Mouse (Mus musculus) midbrain, postnatal 0 days (tissue): ENCODE results near the gene Arrdc2. TPM values are rescaled to one million over a fixed set of nuclear protein-coding genes. Genes with fewer than 3 reads are reported as not detected.

ENCODE experiments used
- ATAC-seq: fragments of 200-750 bp; cut with Nextera tagmentation; 2 replicates; pipeline ENCODE4 v1.8.0; 2017; ENCODE audit warnings: moderate number of reproducible peaks, mild to moderate bottlenecking, moderate TSS enrichment, moderate library complexity; ENCODE audit not compliant: low FRiP score
- DNase-seq: peaks from one replicate; pipeline ENCODE4 v3.0.0-alpha.2; 2015; ENCODE audit warnings: low spot score
- H3K27ac ChIP-seq: fragments of 300-500 bp; sonication (generic); 2 replicates; pipeline ENCODE4 v1.5.1; 2014; ENCODE audit warnings: low read depth, mild to moderate bottlenecking, low read length, mixed read lengths
- H3K27me3 ChIP-seq: fragments of 300-500 bp; sonication (generic); 2 replicates; pipeline ENCODE4 v1.6.1; 2014; ENCODE audit warnings: low read length, control low read depth, mixed read lengths; ENCODE audit not compliant: insufficient read depth
- H3K36me3 ChIP-seq: fragments of 300-500 bp; sonication (generic); 2 replicates; pipeline ENCODE4 v1.6.1; 2014; ENCODE audit warnings: low read length, control low read depth, mixed read lengths; ENCODE audit not compliant: insufficient read depth
- H3K4me1 ChIP-seq: fragments of 300-500 bp; sonication (generic); 2 replicates; pipeline ENCODE4 v1.6.1; 2014; ENCODE audit warnings: mild to moderate bottlenecking, control low read depth, antibody characterized with exemption, low read length, mixed read lengths; ENCODE audit not compliant: insufficient read depth
- H3K4me2 ChIP-seq: fragments of 300-500 bp; sonication (generic); 2 replicates; pipeline ENCODE4 v1.6.1; 2014; ENCODE audit warnings: low read depth, mild to moderate bottlenecking, low read length, mixed read lengths; ENCODE audit not compliant: poor library complexity, severe bottlenecking
- H3K4me3 ChIP-seq: fragments of 300-500 bp; sonication (generic); 2 replicates; pipeline ENCODE4 v1.5.1; 2014; ENCODE audit warnings: low read depth, mild to moderate bottlenecking, low read length, moderate library complexity
- H3K9ac ChIP-seq: fragments of 300-500 bp; sonication (generic); replicated peaks from 2 replicates; pipeline ENCODE4 v1.6.1; 2014; ENCODE audit warnings: mild to moderate bottlenecking, low read length, moderate library complexity, mixed read lengths; ENCODE audit not compliant: poor library complexity, severe bottlenecking
- H3K9me3 ChIP-seq: fragments of 300-500 bp; sonication (generic); 2 replicates; pipeline ENCODE4 v1.6.1; 2016; ENCODE audit warnings: low read length, control low read depth
- CTCF ChIP-seq: IDR thresholded peaks from 2 replicates; pipeline ENCODE4 v1.5.1; 2016; ENCODE audit warnings: antibody characterized with exemption, mild to moderate bottlenecking
- WGBS: fragments of 180-500 bp; shearing (Covaris S2); extraction: QIAGEN DNeasy Blood & Tissue Kit; methylation state at CpG from one replicate; pipeline ENCODE4 v1.1.7; 2014; 5-methylcytosine and 5-hydroxymethylcytosine counted together
- polyA plus RNA-seq: library from polyadenylated mRNA; unstranded; fragments of >200 nt; fragmentation: Nextera tagmentation; extraction: Ambion mirVana; gene quantifications from 2 replicates; pipeline ENCODE4 v1.2.1, GENCODE M21; 2015
- total RNA-seq: library from RNA; depleted of rRNA; stranded (reverse); fragments of >200 nt; gene quantifications from 2 replicates; pipeline ENCODE4 v1.2.3, GENCODE M21; 2014

Gene Arrdc2
- total and polyA plus RNA-seq, 2 experiments from 2014 or later: 6.0 to 13.6 TPM

DNA sequence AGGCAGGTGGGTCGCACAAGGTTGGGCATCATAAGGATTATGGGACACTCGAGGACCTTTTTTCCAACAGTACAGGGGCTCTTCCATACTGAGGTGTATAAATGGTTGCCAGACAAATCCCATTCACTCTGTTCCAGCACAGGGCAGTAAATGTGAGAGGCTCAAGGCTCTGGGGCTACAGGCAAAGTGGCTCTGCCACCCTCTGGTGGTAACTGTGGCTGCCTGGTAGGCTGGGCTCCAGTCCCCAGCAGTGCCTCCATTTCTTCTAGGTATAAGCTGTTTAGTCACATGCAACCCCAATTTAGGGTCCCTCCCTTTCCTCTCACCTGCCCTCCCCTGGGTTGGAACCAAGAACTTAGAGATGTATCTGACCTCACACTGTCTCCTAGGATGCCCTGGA is 44.1 kb downstream of the Arrdc2 start:
- no peaks in the 10 kb centered on the region for H3K36me3 ChIP-seq
- H3K9me3 ChIP-seq: no peaks in the 10 kb centered on the region
- H3K27me3 ChIP-seq: 0 out of 2 replicates have a peak, but pooled peaks cover 5% of the 10 kb centered on the region
- H3K27ac ChIP-seq: peak overlapping the region; percentile 32; the same call in 1 of the 2 replicates
- no peak overlapping the region for H3K4me2 ChIP-seq
- H3K9ac ChIP-seq: no peak overlapping the region
- 89% methylated on average over 2 of the region's 2 CpGs for WGBS
- no peak overlapping the region for H3K4me3 ChIP-seq
- DNase-seq (no peak), ATAC-seq (no peak)
- H3K4me1 ChIP-seq: peaks cover 16% of the 10 kb centered on the region
- TF ChIP-seq CTCF: peak; percentile 54

DNA sequence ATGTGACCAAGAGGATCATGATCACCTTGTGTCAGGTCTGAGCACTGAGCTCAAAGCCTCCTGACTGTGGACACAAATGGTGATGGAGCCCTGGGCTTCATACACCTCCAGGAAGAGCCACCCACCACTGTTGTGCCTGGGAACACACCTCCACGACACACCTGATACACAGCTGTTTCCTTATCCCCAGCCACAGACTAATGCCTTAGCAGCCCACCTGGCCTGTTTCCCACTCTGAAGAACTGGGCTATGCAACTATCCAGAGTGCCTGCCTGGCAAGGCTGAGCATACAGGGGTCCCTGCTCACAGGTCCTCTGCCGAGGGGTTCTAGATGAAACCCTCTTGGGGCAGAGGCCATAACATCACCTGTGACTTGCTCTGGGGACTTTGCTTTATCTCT is 45.3 kb downstream of the Arrdc2 start:
- WGBS: 87% methylated on average over 2 of the region's 2 CpGs
- no peak overlapping the region for H3K27ac ChIP-seq

DNA sequence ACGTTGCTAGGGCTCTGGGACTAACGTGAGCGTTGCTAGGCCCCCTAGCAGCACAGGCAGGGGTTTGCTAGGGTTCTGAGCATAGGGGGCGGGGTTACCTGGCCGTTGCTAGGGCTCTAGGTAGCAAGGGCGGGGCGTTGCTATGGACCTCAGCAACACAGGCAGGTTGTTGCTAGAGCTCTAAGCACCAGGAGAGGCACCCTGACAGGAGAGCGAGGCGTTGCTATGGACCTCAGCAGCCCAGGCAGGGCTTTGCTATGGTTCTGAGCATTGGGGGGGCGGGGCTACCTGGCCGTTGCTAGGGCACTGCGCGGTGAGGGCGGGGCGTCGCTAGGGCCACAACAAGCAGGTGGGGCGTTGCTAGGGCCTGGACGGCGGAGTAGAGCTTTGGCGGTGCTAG is 46.8 kb downstream of the Arrdc2 start:
- Histone ChIP-seq H3K36me3 (peaks cover 9% of the 10 kb centered on the region), H3K9me3 (no peaks in the 10 kb centered on the region), H3K27ac (peak overlapping the region; percentile 86), H3K27me3 (no peaks in the 10 kb centered on the region), H3K9ac (peak overlapping the region; percentile 89), H3K4me2 (peak overlapping the region; percentile 76), H3K4me3 (peak overlapping the region; percentile 65), H3K4me1 (peaks cover 16% of the 10 kb centered on the region)
- DNase-seq (peak; percentile 82), ATAC-seq (no peak; the same call in 1 of the 2 replicates)
- under 1% methylated on average over 20 of the region's 20 CpGs for WGBS
- TF ChIP-seq CTCF: peak; percentile 34; the same call in 1 of the 2 replicates

More for the DNA sequence above, 45.3 kb downstream of the Arrdc2 start:
- Histone ChIP-seq H3K27me3 (0 out of 2 replicates have a peak, but pooled peaks cover 5% of the 10 kb centered on the region), H3K9me3 (no peaks in the 10 kb centered on the region), H3K4me1 (peaks cover 16% of the 10 kb centered on the region), H3K9ac (no peak overlapping the region), H3K36me3 (no peaks in the 10 kb centered on the region; the same call in 1 of the 2 replicates), H3K4me2 (no peak overlapping the region), H3K4me3 (no peak overlapping the region)
- TF ChIP-seq CTCF: no peak
- ATAC-seq (no peak), DNase-seq (no peak)

DNA sequence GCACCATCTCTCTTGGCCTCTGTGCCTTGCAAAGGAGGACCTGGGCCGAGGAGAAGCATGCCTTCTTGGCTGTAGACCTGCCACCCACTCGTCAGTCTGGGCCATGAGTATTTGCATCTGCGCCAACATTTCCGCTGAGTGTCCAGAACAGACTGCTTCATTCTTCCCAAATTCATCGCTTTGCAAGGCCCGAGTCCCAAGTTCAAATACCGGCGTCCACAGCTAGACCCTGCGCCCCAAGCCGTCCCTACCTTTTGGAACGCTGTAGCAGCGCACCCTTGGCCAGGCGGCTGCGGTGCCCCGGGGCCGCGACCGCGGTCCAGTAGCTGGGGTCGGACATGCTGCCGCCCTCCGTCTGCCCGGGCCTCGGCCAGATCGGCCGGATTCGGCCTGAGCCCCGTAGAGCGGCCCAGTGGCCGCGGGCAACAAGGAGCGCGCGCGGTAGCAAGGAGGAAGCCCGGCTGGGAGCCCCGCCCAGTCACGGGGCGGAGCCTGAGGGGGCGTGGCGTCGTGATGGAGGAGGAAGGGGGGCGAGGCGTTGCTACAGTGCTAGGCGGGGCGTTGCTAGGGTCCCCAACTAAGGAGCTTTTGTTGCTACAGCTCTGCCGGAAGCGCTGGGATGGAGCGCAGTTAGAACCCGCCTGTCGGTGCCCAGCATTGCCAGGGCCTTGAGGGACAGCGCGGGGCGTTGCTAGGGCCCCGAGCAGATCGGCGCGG is 47.4 kb downstream of the Arrdc2 start:
- ATAC-seq (peak; percentile 85), DNase-seq (peak; percentile 97)
- Histone ChIP-seq H3K4me2 (peak overlapping the region; percentile 76), H3K4me3 (peak overlapping the region; percentile 65), H3K9ac (peak overlapping the region; percentile 89), H3K9me3 (no peaks in the 10 kb centered on the region), H3K27ac (peak overlapping the region; percentile 86), H3K36me3 (peaks cover 13% of the 10 kb centered on the region), H3K4me1 (peaks cover 16% of the 10 kb centered on the region), H3K27me3 (no peaks in the 10 kb centered on the region)
- WGBS: 5% methylated on average over 53 of the region's 58 CpGs
- TF ChIP-seq CTCF: no peak

DNA sequence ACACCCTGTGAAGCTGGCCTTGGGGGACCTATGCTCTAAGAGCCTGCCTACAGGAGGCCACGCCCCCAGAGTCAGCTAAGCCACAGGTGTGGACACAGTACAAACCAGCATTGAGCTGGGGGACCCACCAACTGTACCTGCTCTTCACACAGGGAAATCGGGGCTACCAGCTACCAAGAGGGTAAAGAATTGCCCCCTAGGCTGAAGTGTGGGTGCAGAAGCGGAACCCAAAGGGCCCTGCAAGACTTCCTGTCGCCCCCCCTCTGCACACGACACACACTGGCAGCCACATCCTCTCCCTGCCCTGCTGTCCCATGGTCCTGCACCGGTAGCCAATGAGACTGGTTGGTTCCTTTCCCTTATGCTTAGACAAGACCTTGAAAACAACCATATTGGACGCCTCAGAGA is 48.2 kb downstream of the Arrdc2 start:
- DNase-seq (no peak), ATAC-seq (no peak)
- peak overlapping the region; percentile 76 for H3K4me2 ChIP-seq
- H3K4me3 ChIP-seq: peak overlapping the region; percentile 65
- no peak for TF ChIP-seq CTCF
- H3K27ac ChIP-seq: no peak overlapping the region
- H3K36me3 ChIP-seq: peaks cover 20% of the 10 kb centered on the region
- peak overlapping the region; percentile 89 for H3K9ac ChIP-seq
- H3K9me3 ChIP-seq: no peaks in the 10 kb centered on the region
- WGBS: 80% methylated on average over 7 of the region's 7 CpGs
- H3K4me1 ChIP-seq: peaks cover 13% of the 10 kb centered on the region
- H3K27me3 ChIP-seq: no peaks in the 10 kb centered on the region

DNA sequence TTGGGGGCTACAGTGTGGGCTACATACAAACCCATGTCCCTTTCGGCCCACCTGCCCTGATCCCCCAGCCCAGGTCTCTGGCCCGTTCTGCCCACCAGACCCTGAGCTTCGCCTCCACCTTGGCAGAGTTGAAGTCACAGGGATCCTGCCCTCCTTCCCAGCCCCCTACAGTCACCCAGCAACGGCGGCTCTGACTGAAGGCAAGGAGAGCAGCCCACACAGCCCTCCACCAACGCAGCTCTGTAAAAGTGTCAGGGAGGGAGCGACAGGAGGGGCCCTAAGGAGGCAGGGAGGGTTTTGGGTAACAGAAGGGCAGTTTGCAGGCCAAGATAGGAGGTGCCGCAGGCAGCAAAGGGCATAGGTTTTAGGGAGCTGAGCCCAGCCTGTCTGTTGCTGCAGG is 48.7 kb downstream of the Arrdc2 start:
- Histone ChIP-seq H3K9me3 (no peaks in the 10 kb centered on the region), H3K27ac (no peak overlapping the region), H3K4me1 (peaks cover 13% of the 10 kb centered on the region), H3K9ac (peak overlapping the region; percentile 89), H3K4me3 (peak overlapping the region; percentile 65; the same call in 1 of the 2 replicates), H3K4me2 (peak overlapping the region; percentile 76), H3K36me3 (peaks cover 24% of the 10 kb centered on the region), H3K27me3 (no peaks in the 10 kb centered on the region)
- no peak for DNase-seq
- WGBS: 58% methylated on average over 8 of the region's 8 CpGs
- TF ChIP-seq CTCF: no peak
- no peak for ATAC-seq
